ENCODE assay signal across 16 mouse cellular contexts in genomic region chr16:92627262-92627661, GRCm38 (mm10).
DNase-seq lines count a peak whose midpoint lies in the region; ATAC-seq and TF ChIP-seq lines count a peak whose summit lies in the region.
"Had no signal": no experiment of that assay in that cellular context is flagged by ENCODE, and none has a peak within 500 bp of the region (broad histone marks: within the 10 kb centered on the region; RNA-seq: fewer than 3 reads in every experiment).

No protein-coding gene starts in this region.

- H3K4me2 ChIP-seq in midbrain, embryonic 12.5 days (replicated peaks) = no peak overlapping the region
- H3K4me2 ChIP-seq in midbrain, embryonic 15.5 days = no peak overlapping the region
- no peak overlapping the region for H3K4me2 ChIP-seq in forebrain, postnatal 0 days (ENCODE audit: low read depth)
- no peak overlapping the region; the same call in 1 of the 2 replicates for H3K4me2 ChIP-seq in midbrain, embryonic 13.5 days (replicated peaks)
- H3K4me2 ChIP-seq: neural tube, embryonic 15.5 days had no signal

- H3K27me3 ChIP-seq in midbrain, embryonic 12.5 days = peaks cover 22% of the 10 kb centered on the region
- H3K27me3 ChIP-seq in midbrain, embryonic 15.5 days (replicated peaks) = no peaks in the 10 kb centered on the region
- H3K27me3 ChIP-seq in forebrain, postnatal 0 days (ENCODE audit: insufficient read depth, low read length) = no peaks in the 10 kb centered on the region
- H3K27me3 ChIP-seq in midbrain, embryonic 13.5 days = peaks cover 18% of the 10 kb centered on the region; the same call in 1 of the 2 replicates
- H3K27me3 ChIP-seq: neural tube, embryonic 15.5 days; Patski had no signal

- no peak overlapping the region for H3K4me3 ChIP-seq in midbrain, embryonic 12.5 days
- no peak overlapping the region for H3K4me3 ChIP-seq in midbrain, embryonic 15.5 days
- H3K4me3 ChIP-seq in forebrain, postnatal 0 days (ENCODE audit: low read depth, low read length) = no peak overlapping the region
- H3K4me3 ChIP-seq in midbrain, embryonic 13.5 days (replicated peaks) = no peak overlapping the region
- H3K4me3 ChIP-seq: layer of hippocampus, adult 2 months; neural tube, embryonic 15.5 days had no signal

- H3K36me3 ChIP-seq in midbrain, embryonic 12.5 days = no peaks in the 10 kb centered on the region
- H3K36me3 ChIP-seq in midbrain, embryonic 15.5 days (replicated peaks) = no peaks in the 10 kb centered on the region
- no peaks in the 10 kb centered on the region for H3K36me3 ChIP-seq in forebrain, postnatal 0 days (ENCODE audit: insufficient read depth)
- H3K36me3 ChIP-seq in midbrain, embryonic 13.5 days = no peaks in the 10 kb centered on the region
- H3K36me3 ChIP-seq: neural tube, embryonic 15.5 days had no signal

- ATAC-seq in midbrain, embryonic 12.5 days (ENCODE audit: low FRiP score, low read depth) = no peak
- no peak; the same call in 1 of the 2 replicates for ATAC-seq in midbrain, embryonic 15.5 days (replicated peaks)
- peak; percentile 74 for ATAC-seq in forebrain, postnatal 0 days
- ATAC-seq in midbrain, embryonic 13.5 days = 0 out of 2 replicates have a peak, but pooled peaks have one; percentile 34
- ATAC-seq: hindbrain, postnatal 0 days; Patski had no signal

- 0 out of 2 replicates have a peak overlapping the region, but pooled peaks have one; percentile 27 for H3K27ac ChIP-seq in midbrain, embryonic 12.5 days (replicated peaks)
- no peak overlapping the region for H3K27ac ChIP-seq in midbrain, embryonic 15.5 days
- no peak overlapping the region for H3K27ac ChIP-seq in forebrain, postnatal 0 days (ENCODE audit: low read depth, low read length)
- 0 out of 2 replicates have a peak overlapping the region, but pooled peaks have one; percentile 35 for H3K27ac ChIP-seq in midbrain, embryonic 13.5 days
- H3K27ac ChIP-seq: hindbrain, postnatal 0 days; layer of hippocampus, adult 2 months; liver, embryonic 14.5 days; neural tube, embryonic 15.5 days had no signal

- 29% methylated on average over 6 of the region's 6 CpGs for WGBS in midbrain, embryonic 12.5 days
- WGBS in midbrain, embryonic 15.5 days = 17% methylated on average over 6 of the region's 6 CpGs
- 11% methylated on average over 6 of the region's 6 CpGs for WGBS in forebrain, postnatal 0 days
- WGBS in midbrain, embryonic 13.5 days = 26% methylated on average over 6 of the region's 6 CpGs

- H3K9ac ChIP-seq in midbrain, embryonic 12.5 days (replicated peaks) = no peak overlapping the region
- H3K9ac ChIP-seq in midbrain, embryonic 15.5 days = no peak overlapping the region
- H3K9ac ChIP-seq in forebrain, postnatal 0 days = no peak overlapping the region
- no peak overlapping the region for H3K9ac ChIP-seq in midbrain, embryonic 13.5 days (replicated peaks)
- H3K9ac ChIP-seq: liver, embryonic 14.5 days; neural tube, embryonic 15.5 days had no signal

- peak; percentile 16 for DNase-seq in adrenal gland, adult 8-10 months
- DNase-seq in adrenal gland, adult 18-20 months (ENCODE audit: low spot score in 2 of 2) = no peak
- DNase-seq in forebrain, postnatal 0 days = no peak
- no peak for DNase-seq in cerebellum, adult 9-10 months
- no peak for DNase-seq in layer of hippocampus, adult 9-11 months
- DNase-seq: adrenal gland, adult 2 months; cerebellum, postnatal 36 days; lung, postnatal 14 days had no signal

- no peaks in the 10 kb centered on the region for H3K9me3 ChIP-seq in midbrain, embryonic 12.5 days
- H3K9me3 ChIP-seq in midbrain, embryonic 15.5 days = no peaks in the 10 kb centered on the region
- no peaks in the 10 kb centered on the region for H3K9me3 ChIP-seq in forebrain, postnatal 0 days (ENCODE audit: low read length)
- H3K9me3 ChIP-seq in midbrain, embryonic 13.5 days = no peaks in the 10 kb centered on the region
- H3K9me3 ChIP-seq: neural tube, embryonic 15.5 days had no signal

- TF ChIP-seq CTCF in forebrain, postnatal 0 days (IDR thresholded peaks at IDR 0.05; ENCODE audit: low read depth) = no peak

- peaks cover 19% of the 10 kb centered on the region for H3K4me1 ChIP-seq in midbrain, embryonic 12.5 days
- H3K4me1 ChIP-seq in midbrain, embryonic 15.5 days = peaks cover 3% of the 10 kb centered on the region; the same call in 1 of the 2 replicates
- no peaks in the 10 kb centered on the region for H3K4me1 ChIP-seq in forebrain, postnatal 0 days (ENCODE audit: insufficient read depth)
- peaks cover 22% of the 10 kb centered on the region for H3K4me1 ChIP-seq in midbrain, embryonic 13.5 days (replicated peaks)

Comparison
In these comparisons a context has a peak if more than half of its experiments do, and no peak if none do; other contexts are left out.
1. ATAC-seq: peak in forebrain, postnatal 0 days (single experiment) and midbrain, embryonic 13.5 days (single experiment); none in midbrain, embryonic 12.5 days (single experiment) and midbrain, embryonic 15.5 days (single experiment).
2. H3K27ac ChIP-seq: peak in midbrain, embryonic 12.5 days (single experiment) and midbrain, embryonic 13.5 days (single experiment); none in midbrain, embryonic 15.5 days (single experiment) and forebrain, postnatal 0 days (single experiment).